Mouse (Mus musculus) left cerebral cortex, adult 18-20 months (tissue): Measurements from ENCODE around the gene Dydc2. TPM values are rescaled to one million over a fixed set of nuclear protein-coding genes. Genes with fewer than 3 reads are reported as not detected.

Experiments
- DNase-seq, 2 experiments: peaks; one replicate each; pipeline ENCODE4 v3.0.0; 2021 to 2022; ENCODE audit warnings: low spot score in 2 of 2, mixed read lengths in 1 of 2
- total RNA-seq, 2 experiments: library from RNA; stranded (reverse); gene quantifications; 2 replicates each; pipeline ENCODE4 v1.2.3; 2021

Dydc2 gene
- total RNA-seq, 2 experiments from 2014 or later, result 0.73 to 1.4 TPM

DNA sequence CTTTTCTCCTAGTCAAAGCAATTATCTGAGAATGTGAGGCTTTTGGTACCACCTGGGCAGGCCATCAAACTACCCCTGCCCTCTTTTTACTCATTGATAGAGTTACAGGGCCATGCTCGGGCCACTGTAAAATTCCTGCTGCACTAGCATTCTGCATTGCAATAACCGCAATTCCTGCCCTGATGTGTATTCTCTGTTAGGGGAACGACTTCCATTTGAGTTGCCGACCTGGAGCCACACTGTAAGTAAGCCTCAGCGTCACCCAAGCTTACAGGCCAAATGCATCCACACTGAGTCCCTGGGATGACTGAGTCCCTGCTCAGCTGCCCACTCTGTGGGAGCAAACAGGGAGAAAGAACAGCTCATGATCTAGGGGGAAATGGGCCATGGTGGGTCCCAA, 67.4 kb downstream of the Dydc2 start:
- DNase-seq, result no peak

DNA sequence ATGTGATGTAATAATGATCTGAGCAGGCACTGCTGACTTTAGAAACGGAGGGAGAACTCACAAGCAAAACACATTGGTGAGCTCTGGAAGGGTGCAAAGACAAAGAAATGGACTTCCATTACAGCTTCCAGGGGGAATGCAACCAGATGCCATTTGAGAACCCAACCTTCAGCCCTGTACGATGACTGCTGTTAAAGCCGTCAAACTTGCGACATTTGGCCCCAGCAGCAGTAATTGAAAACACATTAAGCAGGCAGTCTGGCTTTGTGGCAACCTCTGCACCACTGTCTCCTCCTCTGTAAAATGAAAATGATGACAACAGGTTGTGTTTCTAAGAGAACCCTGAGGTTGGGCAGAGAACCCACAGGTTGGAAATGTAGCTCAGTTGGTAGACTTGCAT, 68.2 kb downstream of the Dydc2 start:
- no peak for DNase-seq

DNA sequence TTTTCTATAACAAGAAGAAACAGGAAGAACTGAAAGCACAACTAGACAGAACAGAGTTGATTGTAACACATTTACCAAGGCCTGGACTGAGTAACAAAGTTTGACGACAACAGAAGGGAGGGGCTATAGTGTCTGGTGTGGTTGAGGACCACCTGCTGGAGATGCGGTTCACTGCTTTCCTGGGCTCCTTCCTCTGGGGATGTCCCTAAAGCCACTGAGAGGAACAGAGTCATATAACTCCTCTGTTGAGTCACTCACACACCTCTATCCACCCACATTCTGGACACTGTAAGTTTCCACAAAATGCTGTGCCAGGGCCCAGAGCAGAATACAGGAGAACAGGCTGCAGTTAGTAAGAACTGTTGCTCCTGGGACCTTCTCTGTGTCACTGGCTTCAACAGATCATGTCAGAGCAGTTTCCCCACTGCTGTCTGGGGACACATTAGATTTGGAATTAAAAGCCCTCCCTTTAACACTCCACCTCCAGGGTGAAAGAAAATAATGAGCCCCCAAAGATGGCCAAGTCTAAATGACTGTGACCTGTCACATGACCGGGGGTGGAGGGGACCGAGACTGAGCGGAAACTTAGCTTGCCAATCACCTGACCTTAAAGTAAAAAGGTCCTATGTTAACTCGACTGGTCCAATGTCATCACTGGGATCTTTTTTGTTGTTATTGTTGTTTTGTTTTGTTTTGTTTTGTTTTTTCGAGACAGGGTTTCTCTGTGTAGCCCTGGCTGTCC, 68.9 kb downstream of the Dydc2 start:
- no peak for DNase-seq

Other genes starting within 250 kb of the Dydc2 start
- gene Sh2d4b, start 175.9 kb downstream of the Dydc2 start, total RNA-seq, result 1 to 10 TPM; 3.1 to 4.4 TPM
- 10 to 100 TPM; 41.8 to 45.3 TPM for gene Tspan14, start 102.4 kb downstream of the Dydc2 start, total RNA-seq
- gene Fam213a, start 55.4 kb downstream of the Dydc2 start, total RNA-seq, result 100 to 1,000 TPM; 128 to 132 TPM
- not detected for gene Dydc1, start 3.7 kb upstream of the Dydc2 start, total RNA-seq
- not detected for gene Mat1a, start 35.8 kb upstream of the Dydc2 start, total RNA-seq
- gene Sftpa1, start 62.6 kb upstream of the Dydc2 start, total RNA-seq, result not detected
- not detected for gene Mbl1, start 82.2 kb upstream of the Dydc2 start, total RNA-seq
- gene Sftpd, start 115.9 kb upstream of the Dydc2 start, total RNA-seq, result not detected
- under 1 TPM; 0.53 to 0.87 TPM for gene Gm2832, start 209.6 kb upstream of the Dydc2 start, total RNA-seq